Mouse (Mus musculus) hematopoietic stem cell, adult 5-6 weeks (primary cell): Measurements from ENCODE around the gene Dlx2. TPM values are rescaled to one million over a fixed set of nuclear protein-coding genes. Genes with fewer than 3 reads are reported as not detected.

ENCODE experiments used
- ATAC-seq, 2 experiments: fragments of 125-278 bp in 1 of 2; replicated peaks in 1 of 2; 2 replicates each; pipeline ENCODE4 v1.8.0; 2016 to 2017; ENCODE audit warnings: inconsistent platforms in 2 of 2, mild to moderate bottlenecking in 2 of 2, moderate number of reproducible peaks in 2 of 2, low read depth in 1 of 2, moderate TSS enrichment in 1 of 2; ENCODE audit not compliant: low FRiP score in 2 of 2, poor library complexity in 2 of 2, severe bottlenecking in 2 of 2, insufficient read depth in 1 of 2, low TSS enrichment in 1 of 2
- total RNA-seq: library from RNA; stranded (forward); fragments of 172-1452, 232-1000 nt; gene quantifications from 2 replicates; pipeline ENCODE4 v1.2.3, GENCODE M21; 2017

Gene Dlx2
- total RNA-seq, 1 experiment from 2014 or later, result not detected

- no peak for ATAC-seq
These were observed 3.7 kb downstream of the Dlx2 start for GRCm38 (mm10) chr2:71542816-71543301.

GRCm38 (mm10) chr2:71542227-71542815, 4.2 kb downstream of the Dlx2 start:
- no peak for ATAC-seq

- ATAC-seq, result no peak
These were observed 4.9 kb downstream of the Dlx2 start for GRCm38 (mm10) chr2:71541418-71542226.

GRCm38 (mm10) chr2:71540611-71541417, 5.7 kb downstream of the Dlx2 start:
- ATAC-seq, result no peak

- ATAC-seq, result 0 out of 4 replicates have a peak, but pooled peaks of 1 of the 2 experiments have one; percentile 4
These were observed 12.1 kb downstream of the Dlx2 start for GRCm38 (mm10) chr2:71534242-71535052.

GRCm38 (mm10) chr2:71533094-71533493, 13.5 kb downstream of the Dlx2 start:
- ATAC-seq, result no peak

GRCm38 (mm10) chr2:71531990-71532970, 14.3 kb downstream of the Dlx2 start:
- no peak for ATAC-seq

- ATAC-seq, result no peak
These were observed 15.4 kb downstream of the Dlx2 start for GRCm38 (mm10) chr2:71531124-71531590.

GRCm38 (mm10) chr2:71530391-71531123, 16.0 kb downstream of the Dlx2 start:
- no peak for ATAC-seq

- ATAC-seq, result peak; percentile 33 to 49; a peak in 3 of 4 replicates
These were observed 16.8 kb downstream of the Dlx2 start for GRCm38 (mm10) chr2:71529511-71530351.

- no peak for ATAC-seq
These were observed 17.6 kb downstream of the Dlx2 start for GRCm38 (mm10) chr2:71528714-71529510.

- no peak for ATAC-seq
These were observed 18.4 kb downstream of the Dlx2 start, which contains the start of gene Dlx1 for GRCm38 (mm10) chr2:71528014-71528713. Gene Dlx1, plus strand, starts transcription at chr2:71528113.

GRCm38 (mm10) chr2:71527323-71528013, 19.1 kb downstream of the Dlx2 start:
- ATAC-seq, result no peak
